Mouse (Mus musculus): ENCODE data around the gene Sema5b.

DNA sequence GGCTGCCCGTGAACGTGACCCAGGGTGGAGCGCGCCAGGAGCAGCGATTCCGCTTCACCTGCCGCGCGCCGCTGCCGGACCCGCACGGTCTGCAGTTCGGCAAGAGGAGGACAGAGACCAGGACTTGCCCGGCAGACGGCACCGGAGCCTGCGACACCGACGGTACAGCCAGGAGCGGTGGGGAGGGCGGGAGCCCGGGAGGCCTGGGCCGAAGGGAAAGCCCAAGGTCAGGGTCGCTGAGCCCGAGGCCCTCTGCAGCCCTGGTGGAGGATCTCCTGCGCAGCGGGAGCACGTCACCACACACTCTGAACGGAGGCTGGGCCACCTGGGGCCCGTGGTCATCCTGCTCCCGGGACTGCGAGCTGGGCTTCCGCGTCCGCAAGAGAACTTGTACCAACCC lies 119.3 kb downstream of the Sema5b start:
- no peak for TF ChIP-seq CTCF (IDR thresholded peaks at IDR 0.05; ENCODE audit: low read depth)
- no peak for TF ChIP-seq EP300 (optimal IDR thresholded peaks at IDR 0.05)
